Mouse (Mus musculus) thymus, postnatal 25 days (tissue): ENCODE results near the gene Kdm4b.

Experiments used
- DNase-seq: peaks from one replicate; pipeline ENCODE4 v3.0.0; 2022

Gene Kdm4b

GRCm38 (mm10) chr17:56393889-56394288 lies 68.0 kb downstream of the Kdm4b start:
- no peak for DNase-seq

GRCm38 (mm10) chr17:56396051-56396450 lies 70.2 kb downstream of the Kdm4b start:
- no peak for DNase-seq

DNA sequence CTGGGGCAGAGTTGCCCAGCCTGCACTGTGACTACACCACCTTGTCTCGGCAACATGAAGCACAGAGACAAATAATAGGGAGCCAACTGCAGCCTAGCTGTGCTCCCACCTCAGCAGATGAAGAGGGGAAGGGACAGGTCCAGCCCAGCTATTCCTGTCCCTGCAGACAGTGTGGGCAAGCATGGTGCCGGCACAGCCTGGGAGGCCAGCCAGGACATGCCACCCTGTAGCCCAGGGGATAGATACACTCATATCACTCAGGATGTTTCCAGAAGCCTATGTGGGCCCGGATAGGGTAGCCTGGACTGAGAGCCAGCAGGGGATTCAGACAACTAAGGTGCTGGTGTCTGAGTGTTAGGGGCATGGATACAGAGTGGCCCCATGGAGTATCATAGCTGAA lies 74.4 kb downstream of the Kdm4b start:
- no peak for DNase-seq

DNA sequence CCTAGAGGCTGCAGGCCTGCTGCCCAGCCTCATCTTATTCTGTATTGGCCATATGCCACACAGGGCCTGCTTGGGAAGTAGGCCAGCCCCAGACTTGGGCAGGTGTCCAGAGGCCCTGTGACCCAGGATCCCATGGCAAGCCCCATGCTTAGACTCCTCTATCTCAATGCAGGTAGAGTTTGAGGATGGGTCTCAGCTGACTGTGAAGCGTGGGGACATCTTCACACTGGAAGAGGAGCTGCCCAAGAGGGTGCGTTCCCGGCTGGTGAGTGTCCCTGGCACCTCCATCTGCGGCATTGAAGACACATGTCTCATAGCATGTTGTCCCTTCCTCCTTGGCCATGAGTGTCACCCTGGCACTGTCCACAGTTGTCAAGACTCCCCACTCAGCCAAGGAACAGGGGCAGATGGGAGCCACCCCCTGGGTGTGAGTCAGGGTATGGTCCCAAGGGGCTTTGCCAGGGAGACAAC lies 75.2 kb downstream of the Kdm4b start:
- no peak for DNase-seq

DNA sequence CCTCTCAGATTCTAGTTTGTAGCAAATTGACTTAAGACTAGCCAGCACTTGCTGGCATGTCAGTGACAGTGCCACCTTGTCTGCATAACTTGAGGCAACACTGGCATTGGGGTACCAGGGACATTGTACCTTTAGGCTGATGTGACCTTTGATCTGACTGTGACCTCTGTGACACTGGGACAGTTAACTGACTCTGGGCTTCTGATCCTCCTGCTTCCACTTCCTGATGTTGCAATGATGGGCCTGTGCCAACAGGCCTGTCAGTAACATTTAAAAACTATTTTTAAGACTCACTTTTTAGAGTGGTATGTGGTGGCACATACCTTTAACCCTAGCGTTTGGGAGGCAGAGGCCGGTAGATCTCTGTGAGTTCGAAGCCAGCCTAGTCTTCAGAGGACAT lies 79.5 kb downstream of the Kdm4b start:
- DNase-seq, result no peak

DNA sequence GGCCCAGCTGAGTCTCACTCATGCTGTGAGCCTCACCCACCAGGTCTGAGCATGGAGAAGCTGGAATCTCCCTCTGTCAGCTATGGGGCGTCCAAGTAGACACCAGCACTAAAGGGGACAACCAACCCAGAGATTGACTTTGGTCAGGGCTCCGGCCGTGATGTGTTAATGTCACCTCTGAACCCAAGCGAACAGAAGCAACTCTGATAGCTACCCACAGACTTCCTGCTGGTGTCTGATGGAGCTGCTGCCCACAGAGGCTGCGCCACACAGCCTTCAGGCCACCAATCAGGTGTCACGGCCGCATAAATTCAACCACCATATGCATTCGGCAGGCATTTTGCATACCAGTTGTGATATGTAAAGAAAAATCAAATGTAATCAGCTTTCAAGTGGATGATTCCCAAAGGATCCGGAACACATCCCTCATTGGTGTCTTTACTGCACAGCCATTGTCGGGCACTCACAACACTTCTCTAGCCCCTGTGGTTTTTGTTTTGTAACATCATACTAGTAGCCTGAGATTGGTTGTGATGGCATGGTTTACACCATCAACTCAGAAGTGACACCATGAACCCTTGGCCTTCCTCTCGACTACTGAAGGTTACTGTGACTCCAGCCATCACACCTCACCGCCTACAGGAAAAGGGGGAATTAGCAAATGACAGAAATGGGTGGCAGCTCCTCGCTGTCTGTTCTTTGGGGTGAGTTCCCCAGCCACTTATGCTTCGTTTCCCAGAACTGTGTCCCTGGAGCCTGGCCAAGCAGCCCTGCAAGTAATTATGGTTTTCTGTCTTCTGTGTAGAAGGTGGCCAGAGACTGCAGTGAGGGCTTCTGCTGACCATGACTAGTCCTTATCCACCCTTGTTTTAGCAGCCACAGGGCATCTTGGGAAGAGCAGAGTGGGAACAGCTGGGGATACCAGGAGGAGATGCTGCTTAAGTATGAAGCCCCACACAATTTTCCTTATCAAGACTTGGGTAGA lies 80.3 kb downstream of the Kdm4b start:
- no peak for DNase-seq

DNA sequence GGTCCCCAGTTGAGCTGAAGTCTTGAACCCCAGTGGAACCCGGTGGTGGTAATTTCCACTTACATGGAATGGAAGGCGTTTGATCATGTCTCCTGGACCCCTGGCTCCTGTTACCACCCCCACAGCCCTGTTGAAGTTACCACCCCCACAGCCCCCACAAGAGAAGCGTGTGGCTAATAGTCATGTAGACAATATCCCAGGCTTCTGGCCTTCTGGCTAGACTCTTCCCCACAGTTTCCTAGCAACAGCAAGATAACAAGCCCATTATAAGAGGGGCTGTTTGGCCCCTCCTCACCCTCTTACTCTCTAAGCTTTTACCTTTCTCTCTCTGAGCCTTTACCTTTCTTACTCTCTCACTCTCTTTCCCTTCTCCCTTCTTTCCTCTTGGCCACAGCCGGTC lies 81.0 kb downstream of the Kdm4b start:
- DNase-seq, result no peak

- DNase-seq, result no peak
Observed at GRCm38 (mm10) chr17:56407379-56407778, 81.5 kb downstream of the Kdm4b start.

GRCm38 (mm10) chr17:56408965-56409625 lies 83.2 kb downstream of the Kdm4b start:
- DNase-seq, result no peak

GRCm38 (mm10) chr17:56409759-56410158 lies 83.9 kb downstream of the Kdm4b start:
- no peak for DNase-seq

GRCm38 (mm10) chr17:56411437-56411836 lies 85.6 kb downstream of the Kdm4b start:
- DNase-seq, result no peak

DNA sequence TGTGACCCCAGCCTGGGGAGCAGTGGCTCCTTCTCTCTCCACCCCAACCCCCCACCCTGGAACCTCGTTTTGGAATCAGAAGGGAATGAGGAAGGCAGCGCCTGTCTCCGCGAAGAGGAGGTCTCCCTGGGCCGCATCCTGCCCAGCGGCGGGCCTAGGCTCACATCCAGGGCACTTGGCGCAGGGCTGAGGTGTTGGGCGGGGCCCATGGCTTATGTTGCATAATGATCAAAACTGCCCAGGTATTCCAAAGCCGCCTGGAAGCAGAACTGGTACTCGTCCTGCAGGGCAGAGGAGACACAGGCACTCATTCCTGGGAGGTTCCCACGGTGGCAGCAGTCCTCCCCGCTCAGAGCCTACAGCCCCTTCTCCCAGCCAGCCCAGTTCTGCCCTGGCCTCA lies 87.3 kb downstream of the Kdm4b start:
- DNase-seq, result no peak

DNA sequence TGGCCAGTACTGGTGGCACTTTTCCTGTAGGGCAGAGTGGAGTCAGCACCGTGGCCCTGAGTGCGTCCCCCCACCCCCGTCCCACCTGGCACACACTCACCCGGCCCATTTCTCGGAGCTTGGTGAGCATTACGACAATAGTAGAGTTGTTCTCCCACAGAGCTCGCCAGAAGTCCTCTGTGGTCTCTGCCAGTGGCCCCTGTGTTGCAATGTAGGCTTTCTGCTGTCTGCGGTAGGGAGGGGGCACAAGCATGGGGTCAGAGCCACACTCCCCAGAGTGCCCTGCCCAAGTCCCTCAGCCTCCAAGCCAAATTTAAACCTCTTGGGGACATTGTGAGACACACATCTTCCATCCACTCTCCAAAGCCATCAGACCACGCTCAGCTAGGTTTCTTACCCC lies 88.9 kb downstream of the Kdm4b start:
- no peak for DNase-seq

GRCm38 (mm10) chr17:56418304-56418703 lies 92.4 kb downstream of the Kdm4b start:
- no peak for DNase-seq

- no peak for DNase-seq
Observed at GRCm38 (mm10) chr17:56420022-56420421, 94.2 kb downstream of the Kdm4b start.

GRCm38 (mm10) chr17:56424726-56425583 lies 99.1 kb downstream of the Kdm4b start:
- DNase-seq, result peak; percentile 79

GRCm38 (mm10) chr17:56425584-56425914 lies 99.7 kb downstream of the Kdm4b start:
- peak; percentile 92 for DNase-seq

DNA sequence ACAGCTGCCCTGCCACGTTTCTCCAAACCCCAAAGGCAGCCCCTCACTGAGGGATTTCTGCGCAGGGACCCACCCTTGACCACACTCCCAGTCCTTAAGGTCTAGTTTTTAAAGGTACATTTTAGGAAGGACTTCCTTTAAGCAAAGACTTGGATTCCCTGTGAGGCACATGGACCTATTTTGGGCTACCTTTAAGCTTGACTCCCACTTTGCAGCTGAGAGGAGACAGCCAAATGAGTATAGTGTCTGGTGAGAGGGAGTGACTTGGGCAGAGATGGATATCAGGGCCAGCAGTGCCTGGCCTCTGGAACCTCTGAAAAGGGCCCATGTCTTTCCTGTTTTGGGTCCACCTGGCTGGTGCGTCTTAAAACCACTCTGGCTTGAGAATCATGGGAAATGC lies 100.1 kb downstream of the Kdm4b start:
- DNase-seq, result no peak

DNA sequence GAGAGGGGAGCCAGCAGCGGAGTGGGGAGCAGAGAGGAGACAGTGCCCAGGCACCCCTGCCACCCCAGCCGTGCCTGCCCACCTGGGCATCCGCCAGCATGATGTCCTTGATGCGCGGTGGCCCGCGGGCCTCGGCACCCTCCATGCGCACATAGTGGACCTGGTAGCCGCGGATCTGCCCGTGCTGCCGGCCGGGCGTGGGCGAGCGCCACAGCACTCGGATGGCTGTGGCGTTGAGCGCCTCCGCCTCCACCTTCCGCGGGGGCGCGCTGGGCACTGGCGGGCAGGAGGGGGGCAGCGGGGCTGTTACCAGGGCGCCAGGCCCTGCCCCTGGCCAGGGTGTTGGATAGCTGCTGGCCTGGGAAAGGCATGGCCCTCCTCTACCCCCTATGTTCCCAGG lies 102.0 kb downstream of the Kdm4b start:
- no peak for DNase-seq

GRCm38 (mm10) chr17:56431582-56431981 lies 105.7 kb downstream of the Kdm4b start:
- peak; percentile 47 for DNase-seq

DNA sequence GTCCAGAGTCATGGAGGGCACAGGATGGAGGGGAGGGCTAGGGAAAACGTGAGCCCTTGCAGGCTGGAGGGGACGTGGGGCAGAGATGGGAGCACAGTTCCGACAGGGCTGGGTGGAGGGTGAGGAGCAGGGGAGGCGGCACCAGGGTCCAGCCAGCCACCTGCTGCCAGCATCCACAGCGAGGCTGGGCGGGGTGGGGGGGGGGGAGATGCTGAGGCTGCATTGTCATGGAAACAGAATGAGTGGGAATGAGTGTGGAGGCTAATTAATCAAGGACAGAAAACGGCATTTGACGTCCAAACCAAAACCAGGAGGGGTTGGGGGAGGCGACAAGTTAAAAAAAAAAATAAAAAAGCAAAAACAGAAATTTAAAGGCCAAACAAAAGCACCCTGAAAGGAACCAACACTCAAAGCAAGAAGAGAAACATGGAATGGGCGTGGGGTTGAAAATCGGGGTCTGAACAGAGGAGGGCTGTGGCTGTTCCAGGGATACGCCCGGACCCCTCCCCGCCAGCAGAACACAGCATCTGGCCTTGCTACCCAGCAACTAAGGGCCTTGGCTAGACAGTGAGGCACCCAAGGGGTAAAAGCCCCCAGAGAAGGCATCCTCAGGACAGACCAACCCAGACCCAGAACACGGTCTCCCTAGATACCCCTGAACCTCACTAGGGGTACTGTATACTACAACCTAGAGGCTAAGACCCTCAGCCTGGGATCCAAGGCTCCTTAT lies 114.0 kb downstream of the Kdm4b start:
- no peak for DNase-seq

DNA sequence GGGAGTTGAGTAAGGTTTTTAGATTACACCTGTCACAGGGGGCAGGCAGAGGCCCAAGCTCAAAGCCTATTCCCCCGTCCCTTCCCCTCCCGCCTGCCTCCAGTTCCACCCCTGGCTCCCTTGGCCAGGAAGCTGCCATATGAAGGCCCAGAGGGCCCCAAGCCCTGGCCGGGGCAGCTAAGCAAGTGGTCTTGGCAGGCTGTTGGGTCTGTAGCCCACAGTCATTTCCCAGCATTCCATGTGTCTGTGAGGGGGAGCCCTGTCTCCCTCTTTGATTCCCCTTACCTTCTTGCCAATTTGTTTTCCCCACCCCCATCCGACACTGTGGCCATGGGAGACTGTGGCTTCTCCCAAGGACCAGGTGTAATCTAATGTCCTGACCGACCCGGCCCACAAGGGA lies 116.5 kb downstream of the Kdm4b start:
- DNase-seq, result no peak
